Mouse (Mus musculus) heart, embryonic 14.5 days (tissue): Measurements from ENCODE around the gene B430218F22Rik. TPM values are rescaled to one million over a fixed set of nuclear protein-coding genes. Genes with fewer than 3 reads are reported as not detected.
"Not testable (repeated sequence)": the region's sequence is repeated elsewhere in the genome, so short reads cannot be mapped to it uniquely, and the experiment has no call there.

ENCODE experiments used
- ATAC-seq: fragments of 200-750 bp; cut with Nextera tagmentation; 2 replicates; pipeline ENCODE4 v1.8.0; 2017; ENCODE audit warnings: low read depth, moderate TSS enrichment; ENCODE audit not compliant: insufficient number of reproducible peaks, insufficient read depth, low FRiP score
- H3K27ac ChIP-seq, 2 experiments: fragments of 200-500 bp in 1 of 2; fragments of 300-500 bp in 1 of 2; sonication (generic) in 1 of 2; replicated peaks in 1 of 2; 2 replicates each; pipeline ENCODE4 v1.5.1; 2012 to 2014; ENCODE audit warnings: low read depth in 2 of 2, low read length in 2 of 2, control low read depth in 1 of 2, mild to moderate bottlenecking in 1 of 2, mixed read lengths in 1 of 2; ENCODE audit not compliant: control insufficient read depth in 1 of 2, insufficient read depth in 1 of 2
- H3K27me3 ChIP-seq: fragments of 300-500 bp; sonication (generic); 2 replicates; pipeline ENCODE4 v1.6.1; 2014; ENCODE audit warnings: mild to moderate bottlenecking, low read length, control low read depth; ENCODE audit not compliant: control insufficient read depth, insufficient read depth
- H3K36me3 ChIP-seq: fragments of 300-500 bp; sonication (generic); 2 replicates; pipeline ENCODE4 v1.6.1; 2014; ENCODE audit warnings: mild to moderate bottlenecking, control low read depth, low read length, mixed read lengths; ENCODE audit not compliant: control insufficient read depth, insufficient read depth
- H3K4me1 ChIP-seq, 2 experiments: fragments of 200-500 bp in 1 of 2; fragments of 300-500 bp in 1 of 2; sonication (generic) in 1 of 2; 2 replicates each; pipeline ENCODE4 v1.6.1; 2012 to 2014; ENCODE audit warnings: low read length in 2 of 2, control low read depth in 1 of 2, mixed read lengths in 1 of 2; ENCODE audit not compliant: control insufficient read depth in 2 of 2, insufficient read depth in 2 of 2
- H3K4me2 ChIP-seq: fragments of 300-500 bp; sonication (generic); 2 replicates; pipeline ENCODE4 v1.6.1; 2014; ENCODE audit warnings: mild to moderate bottlenecking, low read length
- H3K4me3 ChIP-seq, 2 experiments: fragments of 200-500 bp in 1 of 2; fragments of 300-500 bp in 1 of 2; sonication (generic) in 1 of 2; 2 replicates each; pipeline ENCODE4 v1.5.1; 2012 to 2014; ENCODE audit warnings: low read length in 2 of 2, mild to moderate bottlenecking in 2 of 2, control low read depth in 1 of 2, low read depth in 1 of 2, moderate library complexity in 1 of 2; ENCODE audit not compliant: control insufficient read depth in 1 of 2, insufficient read depth in 1 of 2
- H3K9ac ChIP-seq: fragments of 300-500 bp; sonication (generic); 2 replicates; pipeline ENCODE4 v1.6.1; 2014; ENCODE audit warnings: mild to moderate bottlenecking, low read length
- H3K9me3 ChIP-seq: fragments of 300-500 bp; sonication (generic); 2 replicates; pipeline ENCODE4 v1.6.1; 2016; ENCODE audit warnings: low read length, control low read depth; ENCODE audit not compliant: control insufficient read depth
- WGBS: fragments of 180-500 bp; shearing (Covaris S2); extraction: QIAGEN DNeasy Blood & Tissue Kit; methylation state at CpG from one replicate; pipeline ENCODE4 v1.1.7; 2014; 5-methylcytosine and 5-hydroxymethylcytosine counted together
- polyA plus RNA-seq: library from polyadenylated mRNA; unstranded; fragments of >200 nt; fragmentation: Nextera tagmentation; extraction: Ambion mirVana; gene quantifications from 2 replicates; pipeline ENCODE4 v1.2.1, GENCODE M21; 2014

B430218F22Rik gene
- polyA plus RNA-seq, 1 experiment from 2014 or later = 0.63 TPM

GRCm38 (mm10) chr13:118380381-118380780 lies 6.0 kb upstream of the B430218F22Rik start:
- H3K9me3 ChIP-seq = no peaks in the 10 kb centered on the region
- no peak overlapping the region for H3K4me3 ChIP-seq
- no peak overlapping the region for H3K27ac ChIP-seq
- H3K9ac ChIP-seq = no peak overlapping the region
- H3K4me1 ChIP-seq = peaks cover 0 to under 1% of the 10 kb centered on the region in 2 experiments; a peak in 1 of 4 replicates
- WGBS = 75% methylated on average over 10 of the region's 10 CpGs
- ATAC-seq = no peak
- H3K4me2 ChIP-seq = no peak overlapping the region
- peaks cover 76% of the 10 kb centered on the region for H3K36me3 ChIP-seq
- no peaks in the 10 kb centered on the region for H3K27me3 ChIP-seq

- not testable (repeated sequence) for H3K4me1 ChIP-seq, H3K9ac ChIP-seq, H3K27ac ChIP-seq, H3K9me3 ChIP-seq, H3K27me3 ChIP-seq
- Histone ChIP-seq H3K36me3 (peaks cover 27% of the 10 kb centered on the region), H3K4me2 (peak overlapping the region; percentile 60), H3K4me3 (peak overlapping the region; percentile 89 to 92)
- 0 out of 2 replicates have a peak, but pooled peaks have one; percentile 11 for ATAC-seq
- WGBS = 7% methylated on average over 10 of the region's 10 CpGs
Measured at GRCm38 (mm10) chr13:118387448-118387801, 995 bp downstream of the B430218F22Rik start.

GRCm38 (mm10) chr13:118395803-118396202 lies 9.4 kb downstream of the B430218F22Rik start:
- Histone ChIP-seq H3K27me3 (no peaks in the 10 kb centered on the region), H3K27ac (no peak overlapping the region), H3K9me3 (no peaks in the 10 kb centered on the region), H3K4me2 (no peak overlapping the region), H3K4me1 (no peaks in the 10 kb centered on the region), H3K36me3 (no peaks in the 10 kb centered on the region), H3K4me3 (no peak overlapping the region), H3K9ac (no peak overlapping the region)
- no peak for ATAC-seq
- 74% methylated on average over 3 of the region's 3 CpGs for WGBS

GRCm38 (mm10) chr13:118400340-118400739 lies 13.9 kb downstream of the B430218F22Rik start:
- Histone ChIP-seq H3K9ac (no peak overlapping the region), H3K4me1 (no peaks in the 10 kb centered on the region), H3K27me3 (no peaks in the 10 kb centered on the region), H3K4me2 (no peak overlapping the region), H3K4me3 (no peak overlapping the region), H3K27ac (no peak overlapping the region), H3K9me3 (no peaks in the 10 kb centered on the region), H3K36me3 (no peaks in the 10 kb centered on the region)
- 61% methylated on average over 6 of the region's 6 CpGs for WGBS
- no peak for ATAC-seq

GRCm38 (mm10) chr13:118403544-118403943 lies 17.1 kb downstream of the B430218F22Rik start:
- Histone ChIP-seq H3K4me3 (no peak overlapping the region), H3K27me3 (no peaks in the 10 kb centered on the region), H3K9ac (no peak overlapping the region), H3K27ac (no peak overlapping the region), H3K4me2 (no peak overlapping the region), H3K4me1 (no peaks in the 10 kb centered on the region), H3K36me3 (no peaks in the 10 kb centered on the region), H3K9me3 (no peaks in the 10 kb centered on the region)
- ATAC-seq = no peak

GRCm38 (mm10) chr13:118411297-118411992 lies 25.0 kb downstream of the B430218F22Rik start:
- H3K9me3 ChIP-seq = no peaks in the 10 kb centered on the region
- no peak for ATAC-seq
- H3K4me3 ChIP-seq = no peak overlapping the region
- H3K4me2 ChIP-seq = no peak overlapping the region
- no peak overlapping the region for H3K27ac ChIP-seq
- H3K9ac ChIP-seq = no peak overlapping the region
- H3K4me1 ChIP-seq = no peaks in the 10 kb centered on the region
- H3K27me3 ChIP-seq = no peaks in the 10 kb centered on the region
- no peaks in the 10 kb centered on the region for H3K36me3 ChIP-seq
- 70% methylated on average over 6 of the region's 6 CpGs for WGBS

- Histone ChIP-seq H3K36me3 (no peaks in the 10 kb centered on the region), H3K27me3 (no peaks in the 10 kb centered on the region), H3K9ac (no peak overlapping the region), H3K9me3 (no peaks in the 10 kb centered on the region), H3K4me3 (no peak overlapping the region), H3K27ac (no peak overlapping the region), H3K4me2 (no peak overlapping the region), H3K4me1 (no peaks in the 10 kb centered on the region)
- 71% methylated on average over 4 of the region's 4 CpGs for WGBS
- no peak for ATAC-seq
Measured at GRCm38 (mm10) chr13:118418163-118418562, 31.7 kb downstream of the B430218F22Rik start.

GRCm38 (mm10) chr13:118420408-118420807 lies 34.0 kb downstream of the B430218F22Rik start:
- Histone ChIP-seq H3K4me3 (no peak overlapping the region), H3K27ac (no peak overlapping the region), H3K9ac (no peak overlapping the region), H3K4me2 (no peak overlapping the region), H3K9me3 (no peaks in the 10 kb centered on the region), H3K36me3 (no peaks in the 10 kb centered on the region), H3K4me1 (no peaks in the 10 kb centered on the region), H3K27me3 (no peaks in the 10 kb centered on the region)
- WGBS = 80% methylated on average over 1 of the region's 1 CpGs
- no peak for ATAC-seq
